ENCODE assay signal across 9 mouse cellular contexts in the genomic region with DNA sequence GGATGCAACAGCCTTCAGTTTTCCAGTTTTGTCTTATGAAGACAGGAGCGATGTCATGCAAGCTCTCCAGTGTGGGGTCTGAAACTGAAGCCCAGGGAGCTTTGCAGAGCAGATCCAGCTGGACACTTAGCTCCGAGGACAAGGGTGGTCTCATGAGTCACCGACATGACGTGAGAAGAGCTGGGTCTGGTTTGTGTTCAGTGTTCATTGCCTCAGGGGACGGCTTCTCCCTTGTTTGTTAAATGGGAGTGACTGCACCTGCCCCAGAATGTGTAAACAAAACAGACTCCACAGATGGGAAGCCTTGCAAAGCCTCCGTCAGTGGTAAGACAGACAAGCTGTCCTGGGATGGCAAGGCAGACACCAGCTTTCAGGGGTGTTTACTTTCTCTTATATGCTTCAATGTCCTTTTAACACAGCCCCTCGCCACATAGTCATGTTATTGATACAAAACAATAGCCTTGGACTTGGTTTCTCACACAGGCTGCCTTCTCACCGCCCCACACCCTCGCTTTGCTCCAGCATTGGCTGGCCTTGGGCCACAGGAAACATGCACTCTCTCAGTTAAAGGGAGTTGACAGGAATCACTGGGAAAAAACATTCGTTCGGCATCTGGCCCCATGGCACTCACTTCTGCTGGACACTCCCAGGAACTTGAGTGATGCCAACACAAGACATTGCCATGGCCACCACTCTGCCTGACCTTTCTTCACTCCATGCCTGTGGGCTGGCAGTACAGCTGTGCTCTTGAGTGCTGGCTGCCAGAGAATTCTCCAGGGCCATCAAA. TPM values are rescaled to one million over a fixed set of nuclear protein-coding genes. Genes with fewer than 3 reads are reported as not detected.
A peak's percentile ranks its signal among the peaks of the same experiment; 100 is the strongest.
DNase-seq lines count a peak whose midpoint lies in the region; ATAC-seq and TF ChIP-seq lines count a peak whose summit lies in the region.
"Had no signal": no experiment of that assay in that cellular context is flagged by ENCODE, and none has a peak within 500 bp of the region (broad histone marks: within the 10 kb centered on the region; RNA-seq: fewer than 3 reads in every experiment).

No protein-coding gene starts in this region.

- no peaks in the 10 kb centered on the region for H3K27me3 ChIP-seq in midbrain, postnatal 0 days (ENCODE audit: insufficient read depth, low read length)
- no peaks in the 10 kb centered on the region for H3K27me3 ChIP-seq in midbrain, embryonic 11.5 days (ENCODE audit: control insufficient read depth, insufficient read depth, low read length)
- no peaks in the 10 kb centered on the region for H3K27me3 ChIP-seq in stomach, embryonic 14.5 days (ENCODE audit: control insufficient read depth, insufficient read depth, low read length)

- no peaks in the 10 kb centered on the region for H3K9me3 ChIP-seq in midbrain, postnatal 0 days (ENCODE audit: low read length)
- H3K9me3 ChIP-seq in midbrain, embryonic 11.5 days (ENCODE audit: control insufficient read depth, low read length): no peaks in the 10 kb centered on the region
- no peaks in the 10 kb centered on the region for H3K9me3 ChIP-seq in stomach, embryonic 14.5 days (ENCODE audit: control insufficient read depth, low read depth, low read length)

- intact Hi-C loops in gastrocnemius, postnatal 14 days (cut with DNase I; ENCODE audit: low total_unique reads): no loop called here
- intact Hi-C loops in heart, postnatal 14 days (cut with DNase I): no loop called here

- H3K9ac ChIP-seq in midbrain, postnatal 0 days (replicated peaks; ENCODE audit: low read length, poor library complexity, severe bottlenecking): no peak overlapping the region
- no peak overlapping the region for H3K9ac ChIP-seq in midbrain, embryonic 11.5 days (ENCODE audit: low read length)
- no peak overlapping the region for H3K9ac ChIP-seq in stomach, embryonic 14.5 days (replicated peaks; ENCODE audit: low read depth, low read length)
- H3K9ac ChIP-seq: liver, embryonic 14.5 days had no signal

- peak; percentile 50 for DNase-seq in midbrain, postnatal 0 days (ENCODE audit: low spot score)
- DNase-seq in midbrain, embryonic 11.5 days (ENCODE audit: low spot score, missing footprints): no peak
- peak; percentile 31 for DNase-seq in gastrocnemius, postnatal 14 days
- peak; percentile 37 to 43 for DNase-seq in heart, postnatal 14 days
- DNase-seq in embryo, embryonic 10.5 days (ENCODE audit: low spot score): no peak
- DNase-seq in layer of hippocampus, postnatal 10 days (ENCODE audit: low spot score in 2 of 2): no peak

- no peaks in the 10 kb centered on the region for H3K4me1 ChIP-seq in midbrain, postnatal 0 days (ENCODE audit: insufficient read depth, low read length)
- H3K4me1 ChIP-seq in midbrain, embryonic 11.5 days (ENCODE audit: control insufficient read depth, insufficient read depth, low read length): no peaks in the 10 kb centered on the region
- H3K4me1 ChIP-seq in stomach, embryonic 14.5 days (ENCODE audit: control insufficient read depth, insufficient read depth, low read length): peaks cover 13% of the 10 kb centered on the region

- no peak; the same call in 1 of the 2 replicates for ATAC-seq in midbrain, postnatal 0 days (ENCODE audit: low FRiP score)
- no peak for ATAC-seq in midbrain, embryonic 11.5 days (ENCODE audit: low FRiP score)
- ATAC-seq in stomach, embryonic 14.5 days (ENCODE audit: insufficient number of reproducible peaks, insufficient read depth, low FRiP score, low read depth): peak; percentile 75

- no peak for TF ChIP-seq CTCF in midbrain, postnatal 0 days (IDR thresholded peaks at IDR 0.05)

- no peaks in the 10 kb centered on the region for H3K36me3 ChIP-seq in midbrain, postnatal 0 days (ENCODE audit: insufficient read depth, low read length)
- H3K36me3 ChIP-seq in midbrain, embryonic 11.5 days (ENCODE audit: control insufficient read depth, insufficient read depth, low read length): no peaks in the 10 kb centered on the region
- no peaks in the 10 kb centered on the region for H3K36me3 ChIP-seq in stomach, embryonic 14.5 days (ENCODE audit: control insufficient read depth, insufficient read depth, low read length)

- no peak overlapping the region for H3K4me3 ChIP-seq in midbrain, postnatal 0 days (ENCODE audit: low read depth, low read length)
- no peak overlapping the region for H3K4me3 ChIP-seq in midbrain, embryonic 11.5 days (ENCODE audit: low read depth, low read length)
- no peak overlapping the region for H3K4me3 ChIP-seq in stomach, embryonic 14.5 days (ENCODE audit: low read depth, low read length)

- WGBS in midbrain, postnatal 0 days: 73% methylated on average over 11 of the region's 11 CpGs
- WGBS in midbrain, embryonic 11.5 days: 85% methylated on average over 11 of the region's 11 CpGs
- 24% methylated on average over 11 of the region's 11 CpGs for WGBS in stomach, embryonic 14.5 days

- H3K4me2 ChIP-seq in midbrain, postnatal 0 days (ENCODE audit: low read depth, low read length, poor library complexity, severe bottlenecking): no peak overlapping the region
- H3K4me2 ChIP-seq in midbrain, embryonic 11.5 days: no peak overlapping the region
- 0 out of 2 replicates have a peak overlapping the region, but pooled peaks have one; percentile 13 for H3K4me2 ChIP-seq in stomach, embryonic 14.5 days (replicated peaks; ENCODE audit: low read depth, low read length)

- H3K27ac ChIP-seq in midbrain, postnatal 0 days (ENCODE audit: low read depth, low read length): no peak overlapping the region
- H3K27ac ChIP-seq in midbrain, embryonic 11.5 days (ENCODE audit: low read depth, low read length): no peak overlapping the region
- peak overlapping the region; percentile 28; the same call in 1 of the 2 replicates for H3K27ac ChIP-seq in stomach, embryonic 14.5 days (ENCODE audit: low read length)
- H3K27ac ChIP-seq: liver, embryonic 14.5 days had no signal

RNA-seq across cellular contexts. Expression of a gene that starts 44.3 kb away (rescaled TPM):
- total RNA-seq in midbrain, postnatal 0 days (2014; rRNA removed): 0.09 and 0.22 TPM in 2 replicates
- polyA plus RNA-seq in midbrain, postnatal 0 days (2015; fragmentation: Nextera tagmentation; extraction: Ambion mirVana): not detected in 2 replicates
- polyA plus RNA-seq in midbrain, embryonic 11.5 days (2014; fragmentation: Nextera tagmentation; extraction: Ambion mirVana): 1.1 and 1.4 TPM in 2 replicates
- not detected for total RNA-seq in gastrocnemius, postnatal 14 days (2021)
- under 1 TPM in 1 of 2 experiments, not detected in 1; 0.10 TPM for total RNA-seq in heart, postnatal 14 days (2021)
- polyA plus RNA-seq in stomach, embryonic 14.5 days (2014; fragmentation: Nextera tagmentation; extraction: Ambion mirVana): 55.8 and 62.7 TPM in 2 replicates
- total RNA-seq in layer of hippocampus, postnatal 10 days (2021): under 1 TPM; 0.18 to 0.47 TPM
- total RNA-seq: MEL had no signal

Comparison
In these comparisons a context has a peak if more than half of its experiments do, and no peak if none do; other contexts are left out.
1. DNase-seq: peak in midbrain, postnatal 0 days (single experiment), gastrocnemius, postnatal 14 days (single experiment) and heart, postnatal 14 days (2 of 2); none in midbrain, embryonic 11.5 days (single experiment), embryo, embryonic 10.5 days (single experiment) and layer of hippocampus, postnatal 10 days (0 of 2).